Mouse (Mus musculus): ENCODE measurements around the gene Sh3bgrl. TPM values are rescaled to one million over a fixed set of nuclear protein-coding genes. Genes with fewer than 3 reads are reported as not detected.
"Not testable (repeated sequence)": the region's sequence is repeated elsewhere in the genome, so short reads cannot be mapped to it uniquely, and the experiment has no call there.

Sh3bgrl gene
- 29.8 and 30.8 TPM in 2 replicates for polyA plus RNA-seq (2012; rRNA removed)

- no peak for DNase-seq (ENCODE audit: low read depth)
Measured at GRCm38 (mm10) chrX:109095245-109096242, at the start of gene Sh3bgrl. TSS of gene Sh3bgrl (plus strand) at chrX:109095365.

GRCm38 (mm10) chrX:109047773-109048172 lies 47.4 kb upstream of the Sh3bgrl start:
- no peak for DNase-seq (ENCODE audit: low read depth)

- no peak for DNase-seq (ENCODE audit: low read depth)
Measured at GRCm38 (mm10) chrX:109071719-109072118, 23.4 kb upstream of the Sh3bgrl start.

- no peak for DNase-seq (ENCODE audit: low read depth)
Measured at GRCm38 (mm10) chrX:109075716-109076115, 19.4 kb upstream of the Sh3bgrl start.

GRCm38 (mm10) chrX:109076355-109076754 lies 18.8 kb upstream of the Sh3bgrl start:
- no peak for DNase-seq (ENCODE audit: low read depth)

- not testable (repeated sequence) for DNase-seq (ENCODE audit: low read depth)
Measured at GRCm38 (mm10) chrX:109079354-109079753, 15.8 kb upstream of the Sh3bgrl start.

GRCm38 (mm10) chrX:109087073-109087472 lies 8.1 kb upstream of the Sh3bgrl start:
- DNase-seq (ENCODE audit: low read depth): no peak

- no peak for DNase-seq (ENCODE audit: low read depth)
Measured at GRCm38 (mm10) chrX:109094800-109095199, 365 bp upstream of the Sh3bgrl start.

- no peak for DNase-seq (ENCODE audit: low read depth)
Measured at GRCm38 (mm10) chrX:109098511-109098910, 3.3 kb downstream of the Sh3bgrl start.

GRCm38 (mm10) chrX:109100441-109100840 lies 5.3 kb downstream of the Sh3bgrl start:
- no peak for DNase-seq (ENCODE audit: low read depth)

GRCm38 (mm10) chrX:109108117-109108805 lies 13.1 kb downstream of the Sh3bgrl start:
- DNase-seq (ENCODE audit: low read depth): no peak

- no peak for DNase-seq (ENCODE audit: low read depth)
Measured at GRCm38 (mm10) chrX:109112885-109113284, 17.7 kb downstream of the Sh3bgrl start.

GRCm38 (mm10) chrX:109113401-109114280 lies 18.5 kb downstream of the Sh3bgrl start:
- DNase-seq (ENCODE audit: low read depth): no peak

GRCm38 (mm10) chrX:109119829-109120826 lies 25.0 kb downstream of the Sh3bgrl start:
- DNase-seq (ENCODE audit: low read depth): no peak

GRCm38 (mm10) chrX:109121161-109121560 lies 26.0 kb downstream of the Sh3bgrl start:
- no peak for DNase-seq (ENCODE audit: low read depth)

- DNase-seq (ENCODE audit: low read depth): no peak
Measured at GRCm38 (mm10) chrX:109122670-109123069, 27.5 kb downstream of the Sh3bgrl start.

- no peak for DNase-seq (ENCODE audit: low read depth)
Measured at GRCm38 (mm10) chrX:109123762-109124161, 28.6 kb downstream of the Sh3bgrl start.

GRCm38 (mm10) chrX:109126847-109127246 lies 31.7 kb downstream of the Sh3bgrl start:
- no peak for DNase-seq (ENCODE audit: low read depth)

- DNase-seq (ENCODE audit: low read depth): no peak
Measured at GRCm38 (mm10) chrX:109127551-109128088, 32.5 kb downstream of the Sh3bgrl start.

GRCm38 (mm10) chrX:109130066-109130465 lies 34.9 kb downstream of the Sh3bgrl start:
- DNase-seq (ENCODE audit: low read depth): no peak

Measured in gonadal fat pad, adult 2 months (tissue).